Mouse (Mus musculus): Measurements from ENCODE around the gene Lbhd1. TPM values are rescaled to one million over a fixed set of nuclear protein-coding genes. Genes with fewer than 3 reads are reported as not detected.

The Lbhd1 gene
- polyA plus RNA-seq, 1 experiment = 3.0 TPM

GRCm38 (mm10) chr19:8871267-8872186, 12.0 kb upstream of the Lbhd1 start, which contains the start of gene Ubxn1:
Ubxn1 (plus strand) TSS chr19:8871496.
- Histone ChIP-seq H3K4me3 (ENCODE audit: control insufficient read depth, insufficient read depth, low read length) (peak within 1 kb of the TSS; percentile 92), H3K4me1 (replicated peaks; ENCODE audit: control insufficient read depth, insufficient read depth, low read length) (peaks cover 9% of the 10 kb centered on the region), H3K27ac (ENCODE audit: control insufficient read depth, insufficient read depth, low read length) (peak within 1 kb of the TSS; percentile 35), H3K27me3 (ENCODE audit: control insufficient read depth, insufficient read depth, low read length) (no peaks in the 10 kb centered on the region), H3K36me3 (ENCODE audit: control insufficient read depth, insufficient read depth, low read length) (peaks cover 18% of the 10 kb centered on the region)
- peak; percentile 99 for DNase-seq
- TF ChIP-seq CTCF (IDR thresholded peaks at IDR 0.05; ENCODE audit: borderline replicate concordance, control insufficient read depth, extremely low read depth, insufficient read depth, low read length, poor library complexity) = 0 out of 2 replicates have a peak, but pooled peaks have one; percentile 21
- TF ChIP-seq POLR2A (IDR thresholded peaks at IDR 0.05; ENCODE audit: control insufficient read depth, extremely low read depth, insufficient read depth, low read length, poor library complexity) = peak; percentile 63; the same call in 1 of the 2 replicates
- under 1% methylated on average over 59 of the region's 59 CpGs for WGBS

DNA sequence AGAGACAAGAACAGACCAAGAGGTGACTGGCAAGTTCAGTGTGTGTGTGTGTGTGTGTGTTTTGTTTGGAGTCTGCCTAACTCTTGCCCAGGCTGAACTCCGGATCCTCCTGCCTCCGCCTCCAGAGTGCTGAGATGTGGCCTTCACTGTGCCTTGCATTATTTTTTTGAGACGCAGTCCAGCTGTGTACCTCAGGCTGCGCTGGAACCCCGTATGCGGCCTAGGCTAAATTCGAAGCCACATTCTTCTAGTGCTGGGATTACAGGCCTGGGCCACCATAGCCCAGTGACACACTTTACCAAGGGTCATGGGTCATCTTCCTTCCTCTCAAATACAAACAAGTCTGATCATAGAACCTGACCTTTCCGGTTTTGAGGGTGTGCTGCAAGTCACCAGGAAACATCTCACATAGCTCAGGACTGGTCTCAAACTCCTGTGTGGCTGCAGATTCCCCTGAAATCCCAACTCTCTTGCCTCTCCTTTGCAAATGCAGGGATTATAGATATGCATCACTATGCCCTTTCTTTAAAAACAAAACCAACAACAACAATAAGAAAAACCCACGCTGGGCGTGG, 11.2 kb upstream of the Lbhd1 start:
- 77% methylated on average over 10 of the region's 10 CpGs for WGBS
- Histone ChIP-seq H3K27me3 (ENCODE audit: control insufficient read depth, insufficient read depth, low read length) (no peaks in the 10 kb centered on the region), H3K4me1 (replicated peaks; ENCODE audit: control insufficient read depth, insufficient read depth, low read length) (peaks cover 9% of the 10 kb centered on the region), H3K4me3 (ENCODE audit: control insufficient read depth, insufficient read depth, low read length) (peak overlapping the region; percentile 92), H3K36me3 (ENCODE audit: control insufficient read depth, insufficient read depth, low read length) (peaks cover 18% of the 10 kb centered on the region), H3K27ac (ENCODE audit: control insufficient read depth, insufficient read depth, low read length) (no peak overlapping the region)
- DNase-seq = no peak
- TF ChIP-seq POLR2A (IDR thresholded peaks at IDR 0.05; ENCODE audit: control insufficient read depth, extremely low read depth, insufficient read depth, low read length, poor library complexity) = no peak

DNA sequence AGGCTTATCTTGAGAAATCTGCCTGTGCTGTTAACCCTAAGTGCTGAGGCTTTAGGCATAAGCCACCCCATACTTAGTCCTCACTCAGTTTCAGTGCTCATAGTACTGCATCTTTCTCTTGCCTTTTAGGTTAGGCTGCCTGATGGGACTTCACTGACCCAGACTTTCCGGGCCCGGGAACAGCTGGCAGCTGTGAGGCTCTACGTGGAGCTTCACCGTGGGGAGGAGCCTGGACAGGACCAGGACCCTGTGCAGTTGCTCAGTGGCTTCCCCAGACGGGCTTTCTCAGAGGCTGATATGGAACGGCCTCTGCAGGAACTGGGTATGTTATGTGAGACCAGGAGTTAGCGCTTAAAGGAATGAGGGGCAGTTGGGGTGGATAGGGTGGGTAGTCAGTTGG, 8.5 kb upstream of the Lbhd1 start:
- no peak overlapping the region for H3K27ac ChIP-seq (ENCODE audit: control insufficient read depth, insufficient read depth, low read length)
- TF ChIP-seq POLR2A (IDR thresholded peaks at IDR 0.05; ENCODE audit: control insufficient read depth, extremely low read depth, insufficient read depth, low read length, poor library complexity) (no peak), CTCF (IDR thresholded peaks at IDR 0.05; ENCODE audit: borderline replicate concordance, control insufficient read depth, extremely low read depth, insufficient read depth, low read length, poor library complexity) (no peak)
- no peaks in the 10 kb centered on the region for H3K27me3 ChIP-seq (ENCODE audit: control insufficient read depth, insufficient read depth, low read length)
- 98% methylated on average over 7 of the region's 7 CpGs for WGBS
- H3K4me3 ChIP-seq (ENCODE audit: control insufficient read depth, insufficient read depth, low read length) = no peak overlapping the region
- DNase-seq = no peak
- peaks cover 10% of the 10 kb centered on the region for H3K4me1 ChIP-seq (replicated peaks; ENCODE audit: control insufficient read depth, insufficient read depth, low read length)
- peaks cover 18% of the 10 kb centered on the region for H3K36me3 ChIP-seq (ENCODE audit: control insufficient read depth, insufficient read depth, low read length)

- DNase-seq = peak; percentile 93
- Histone ChIP-seq H3K27me3 (ENCODE audit: control insufficient read depth, insufficient read depth, low read length) (no peaks in the 10 kb centered on the region), H3K4me1 (replicated peaks; ENCODE audit: control insufficient read depth, insufficient read depth, low read length) (peaks cover 5% of the 10 kb centered on the region), H3K27ac (ENCODE audit: control insufficient read depth, insufficient read depth, low read length) (peak within 1 kb of the TSS; percentile 66), H3K36me3 (ENCODE audit: control insufficient read depth, insufficient read depth, low read length) (no peaks in the 10 kb centered on the region), H3K4me3 (ENCODE audit: control insufficient read depth, insufficient read depth, low read length) (peak within 1 kb of the TSS; percentile 95)
- under 1% methylated on average over 42 of the region's 42 CpGs for WGBS
- no peak for TF ChIP-seq CTCF (IDR thresholded peaks at IDR 0.05; ENCODE audit: borderline replicate concordance, control insufficient read depth, extremely low read depth, insufficient read depth, low read length, poor library complexity)
- TF ChIP-seq POLR2A (IDR thresholded peaks at IDR 0.05; ENCODE audit: control insufficient read depth, extremely low read depth, insufficient read depth, low read length, poor library complexity) = peak; percentile 93
Observed at GRCm38 (mm10) chr19:8880311-8881033, 3.1 kb upstream of the Lbhd1 start, which contains the start of gene Uqcc3. Uqcc3 (minus strand) TSS chr19:8880923.

DNA sequence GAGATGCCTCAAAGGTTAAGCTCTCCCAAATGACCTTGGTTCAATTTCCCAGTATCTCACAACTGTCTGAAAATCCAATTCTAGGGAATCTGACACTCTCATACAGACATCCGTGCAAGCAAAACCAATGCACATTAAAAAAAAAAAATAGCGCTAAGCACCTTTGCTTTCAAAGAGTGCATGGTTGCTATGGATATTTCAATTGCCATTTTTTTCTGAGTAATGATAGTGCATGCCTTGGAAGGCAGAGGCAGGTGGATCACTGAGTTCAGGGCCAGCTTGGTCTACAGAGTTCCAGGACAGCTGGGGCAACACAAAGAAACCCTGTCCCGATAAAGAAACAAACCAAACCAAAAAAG, 2.5 kb upstream of the Lbhd1 start:
- Histone ChIP-seq H3K36me3 (ENCODE audit: control insufficient read depth, insufficient read depth, low read length) (no peaks in the 10 kb centered on the region), H3K27ac (ENCODE audit: control insufficient read depth, insufficient read depth, low read length) (no peak overlapping the region), H3K4me1 (replicated peaks; ENCODE audit: control insufficient read depth, insufficient read depth, low read length) (peaks cover 5% of the 10 kb centered on the region), H3K4me3 (ENCODE audit: control insufficient read depth, insufficient read depth, low read length) (no peak overlapping the region), H3K27me3 (ENCODE audit: control insufficient read depth, insufficient read depth, low read length) (no peaks in the 10 kb centered on the region)
- WGBS = 2% methylated on average over 3 of the region's 3 CpGs
- no peak for DNase-seq
- no peak for TF ChIP-seq POLR2A (IDR thresholded peaks at IDR 0.05; ENCODE audit: control insufficient read depth, extremely low read depth, insufficient read depth, low read length, poor library complexity)

DNA sequence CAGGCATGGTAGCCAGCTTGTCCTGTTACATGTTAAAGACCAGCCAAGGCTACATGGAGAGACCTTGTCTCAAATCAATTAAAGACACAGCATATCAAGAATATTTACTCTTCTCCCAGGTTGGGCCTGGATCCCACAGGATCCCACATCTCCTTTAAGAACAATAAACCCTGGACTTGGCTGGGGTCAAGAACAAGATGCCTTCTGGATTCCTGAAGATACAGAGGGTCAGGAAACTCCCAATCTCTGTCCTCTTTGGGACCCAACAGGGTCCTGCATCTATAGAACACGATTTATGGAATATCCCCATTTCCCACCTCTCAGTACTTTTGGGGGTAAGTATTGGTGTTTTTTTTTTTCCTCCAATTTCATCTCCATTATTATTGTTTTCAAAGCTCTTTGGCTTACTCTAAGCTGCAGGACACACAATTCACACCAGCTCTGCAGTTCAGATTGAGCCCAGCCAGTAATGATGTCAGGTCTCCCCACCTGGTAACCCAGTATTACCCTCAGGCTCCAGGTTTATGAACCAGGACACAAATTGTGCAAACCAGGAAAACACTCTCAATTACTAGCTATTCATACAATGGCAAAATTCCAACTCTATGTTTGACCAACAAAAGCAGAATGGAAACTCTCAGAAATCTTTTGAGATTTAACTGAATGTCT, 3.5 kb downstream of the Lbhd1 start:
- no peak overlapping the region for H3K4me3 ChIP-seq (ENCODE audit: control insufficient read depth, insufficient read depth, low read length)
- TF ChIP-seq POLR2A (IDR thresholded peaks at IDR 0.05; ENCODE audit: control insufficient read depth, extremely low read depth, insufficient read depth, low read length, poor library complexity) (no peak), CTCF (IDR thresholded peaks at IDR 0.05; ENCODE audit: borderline replicate concordance, control insufficient read depth, extremely low read depth, insufficient read depth, low read length, poor library complexity) (no peak)
- peaks cover 6% of the 10 kb centered on the region for H3K36me3 ChIP-seq (ENCODE audit: control insufficient read depth, insufficient read depth, low read length)

More for the DNA sequence above, 3.5 kb downstream of the Lbhd1 start:
- no peak overlapping the region for H3K27ac ChIP-seq (ENCODE audit: control insufficient read depth, insufficient read depth, low read length)
- H3K4me1 ChIP-seq (replicated peaks; ENCODE audit: control insufficient read depth, insufficient read depth, low read length) = peaks cover 8% of the 10 kb centered on the region
- 88% methylated on average over 1 of the region's 1 CpGs for WGBS
- no peaks in the 10 kb centered on the region for H3K27me3 ChIP-seq (ENCODE audit: control insufficient read depth, insufficient read depth, low read length)
- no peak for DNase-seq
